Mouse (Mus musculus): ENCODE results near the gene Aldh1a2.

Aldh1a2 gene

GRCm38 (mm10) chr9:71202265-71202664 lies 13.3 kb upstream of the Aldh1a2 start:
- H3K27me3 ChIP-seq (ENCODE audit: insufficient read depth, low read length): peaks cover 4% of the 10 kb centered on the region; the same call in 1 of the 2 replicates
- no peak overlapping the region for H3K4me3 ChIP-seq (replicated peaks; ENCODE audit: low read length)
- no peaks in the 10 kb centered on the region for H3K36me3 ChIP-seq (ENCODE audit: insufficient read depth, low read length)
- no peak for TF ChIP-seq POU5F1 (IDR thresholded peaks at IDR 0.05; ENCODE audit: borderline replicate concordance, low read length)
- no peak for TF ChIP-seq CTCF (conservative IDR thresholded peaks at IDR 0.05; ENCODE audit: low read length)
- TF ChIP-seq NANOG (IDR thresholded peaks at IDR 0.05; ENCODE audit: borderline replicate concordance, low read length): no peak
- no peaks in the 10 kb centered on the region for H3K9me3 ChIP-seq (ENCODE audit: low read length)
- H3K4me1 ChIP-seq (replicated peaks; ENCODE audit: low read depth, low read length): no peaks in the 10 kb centered on the region

DNA sequence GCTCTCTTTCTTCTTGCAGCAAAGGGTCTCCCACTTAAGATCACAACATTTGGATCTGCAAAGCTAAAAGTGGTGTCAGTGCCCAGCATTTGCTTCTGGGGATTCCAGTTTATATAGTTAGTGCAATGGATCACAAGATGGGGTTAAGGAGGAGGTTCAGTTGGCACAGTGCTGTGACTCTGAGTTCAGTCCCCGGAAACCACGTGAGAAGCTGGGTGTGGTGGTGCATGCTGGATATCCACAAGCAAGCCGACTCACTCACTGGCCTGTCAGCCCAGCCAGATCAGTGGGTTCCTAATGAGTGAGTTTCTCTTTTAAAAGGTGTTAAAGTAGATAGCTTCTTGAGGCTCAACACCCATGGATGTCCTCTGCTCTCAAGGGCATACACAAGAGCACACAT lies 6.3 kb upstream of the Aldh1a2 start:
- H3K36me3 ChIP-seq (ENCODE audit: insufficient read depth, low read length): no peaks in the 10 kb centered on the region
- 0 out of 2 replicates have a peak, but pooled peaks cover 4% of the 10 kb centered on the region for H3K4me1 ChIP-seq (replicated peaks; ENCODE audit: low read depth, low read length)
- H3K27me3 ChIP-seq (ENCODE audit: insufficient read depth, low read length): peaks cover 23% of the 10 kb centered on the region
- H3K9me3 ChIP-seq (ENCODE audit: low read length): no peaks in the 10 kb centered on the region
- TF ChIP-seq POU5F1 (IDR thresholded peaks at IDR 0.05; ENCODE audit: borderline replicate concordance, low read length) (no peak), CTCF (conservative IDR thresholded peaks at IDR 0.05; ENCODE audit: low read length) (no peak), NANOG (IDR thresholded peaks at IDR 0.05; ENCODE audit: borderline replicate concordance, low read length) (no peak)
- no peak overlapping the region for H3K4me3 ChIP-seq (replicated peaks; ENCODE audit: low read length)

DNA sequence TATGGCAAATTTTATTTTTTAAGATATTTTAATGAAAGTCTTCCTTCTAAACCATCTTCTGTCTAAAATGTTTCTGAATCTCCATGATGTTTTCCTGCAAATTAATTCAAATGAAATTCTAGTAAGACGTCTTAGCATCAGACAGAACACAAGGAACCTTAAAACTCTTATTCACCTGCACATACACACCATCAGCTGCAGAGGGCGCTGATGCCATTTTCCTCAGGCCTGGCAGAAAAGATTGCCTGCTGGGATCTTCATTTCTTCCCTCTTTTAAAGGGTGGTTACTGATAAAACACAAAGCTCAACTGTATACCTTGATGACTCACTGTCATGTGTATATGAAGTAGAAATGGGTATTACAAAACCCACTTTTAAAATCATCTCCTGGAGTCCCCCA lies 4.7 kb upstream of the Aldh1a2 start:
- Histone ChIP-seq H3K27me3 (ENCODE audit: insufficient read depth, low read length) (peaks cover 38% of the 10 kb centered on the region), H3K9me3 (ENCODE audit: low read length) (no peaks in the 10 kb centered on the region), H3K36me3 (ENCODE audit: insufficient read depth, low read length) (no peaks in the 10 kb centered on the region), H3K4me1 (replicated peaks; ENCODE audit: low read depth, low read length) (0 out of 2 replicates have a peak, but pooled peaks cover 4% of the 10 kb centered on the region), H3K4me3 (replicated peaks; ENCODE audit: low read length) (no peak overlapping the region)
- TF ChIP-seq NANOG (IDR thresholded peaks at IDR 0.05; ENCODE audit: borderline replicate concordance, low read length) (no peak), CTCF (conservative IDR thresholded peaks at IDR 0.05; ENCODE audit: low read length) (peak; percentile 83)

- no peak for TF ChIP-seq CTCF (conservative IDR thresholded peaks at IDR 0.05; ENCODE audit: low read length)
- TF ChIP-seq POU5F1 (IDR thresholded peaks at IDR 0.05; ENCODE audit: borderline replicate concordance, low read length): no peak
- no peak for TF ChIP-seq NANOG (IDR thresholded peaks at IDR 0.05; ENCODE audit: borderline replicate concordance, low read length)
- Histone ChIP-seq H3K27me3 (ENCODE audit: insufficient read depth, low read length) (peaks cover 61% of the 10 kb centered on the region), H3K4me3 (replicated peaks; ENCODE audit: low read length) (no peak overlapping the region), H3K9me3 (ENCODE audit: low read length) (no peaks in the 10 kb centered on the region), H3K4me1 (replicated peaks; ENCODE audit: low read depth, low read length) (peaks cover 19% of the 10 kb centered on the region), H3K36me3 (ENCODE audit: insufficient read depth, low read length) (no peaks in the 10 kb centered on the region)
Measured at GRCm38 (mm10) chr9:71213636-71214035, 2.0 kb upstream of the Aldh1a2 start.

- Histone ChIP-seq H3K4me3 (replicated peaks; ENCODE audit: low read length) (peak overlapping the region; percentile 78), H3K4me1 (replicated peaks; ENCODE audit: low read depth, low read length) (peaks cover 15% of the 10 kb centered on the region), H3K27me3 (ENCODE audit: insufficient read depth, low read length) (peaks cover 78% of the 10 kb centered on the region), H3K9me3 (ENCODE audit: low read length) (no peaks in the 10 kb centered on the region), H3K36me3 (ENCODE audit: insufficient read depth, low read length) (no peaks in the 10 kb centered on the region)
- no peak for TF ChIP-seq CTCF (conservative IDR thresholded peaks at IDR 0.05; ENCODE audit: low read length)
- TF ChIP-seq POU5F1 (IDR thresholded peaks at IDR 0.05; ENCODE audit: borderline replicate concordance, low read length): no peak
- no peak for TF ChIP-seq NANOG (IDR thresholded peaks at IDR 0.05; ENCODE audit: borderline replicate concordance, low read length)
Measured at GRCm38 (mm10) chr9:71216036-71216995, 727 bp downstream of the Aldh1a2 start.

GRCm38 (mm10) chr9:71216996-71217792 lies 1.6 kb downstream of the Aldh1a2 start:
- Histone ChIP-seq H3K4me1 (replicated peaks; ENCODE audit: low read depth, low read length) (peaks cover 15% of the 10 kb centered on the region), H3K27me3 (ENCODE audit: insufficient read depth, low read length) (peaks cover 74% of the 10 kb centered on the region), H3K4me3 (replicated peaks; ENCODE audit: low read length) (no peak overlapping the region), H3K9me3 (ENCODE audit: low read length) (no peaks in the 10 kb centered on the region), H3K36me3 (ENCODE audit: insufficient read depth, low read length) (no peaks in the 10 kb centered on the region)
- TF ChIP-seq NANOG (IDR thresholded peaks at IDR 0.05; ENCODE audit: borderline replicate concordance, low read length): no peak
- TF ChIP-seq POU5F1 (IDR thresholded peaks at IDR 0.05; ENCODE audit: borderline replicate concordance, low read length): peak; percentile 93

DNA sequence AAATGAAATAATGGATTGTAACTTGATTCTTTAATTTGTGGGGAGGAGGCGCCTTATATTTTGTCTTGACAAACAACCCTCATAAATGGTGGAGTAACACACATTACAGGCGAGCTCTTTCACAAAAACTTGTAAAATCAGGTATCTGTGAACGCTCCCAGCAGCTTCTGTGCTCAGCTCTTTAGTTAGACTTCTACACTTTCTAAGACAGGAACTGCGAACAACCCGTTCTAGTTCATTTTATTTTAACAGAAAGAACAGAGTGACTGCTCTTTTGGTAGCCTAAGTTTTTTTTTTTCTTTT lies 2.2 kb downstream of the Aldh1a2 start:
- peaks cover 15% of the 10 kb centered on the region for H3K4me1 ChIP-seq (replicated peaks; ENCODE audit: low read depth, low read length)
- no peaks in the 10 kb centered on the region for H3K36me3 ChIP-seq (ENCODE audit: insufficient read depth, low read length)
- no peaks in the 10 kb centered on the region for H3K9me3 ChIP-seq (ENCODE audit: low read length)
- TF ChIP-seq CTCF (conservative IDR thresholded peaks at IDR 0.05; ENCODE audit: low read length) (no peak), POU5F1 (IDR thresholded peaks at IDR 0.05; ENCODE audit: borderline replicate concordance, low read length) (no peak), NANOG (IDR thresholded peaks at IDR 0.05; ENCODE audit: borderline replicate concordance, low read length) (no peak)
- H3K27me3 ChIP-seq (ENCODE audit: insufficient read depth, low read length): peaks cover 72% of the 10 kb centered on the region
- H3K4me3 ChIP-seq (replicated peaks; ENCODE audit: low read length): no peak overlapping the region

DNA sequence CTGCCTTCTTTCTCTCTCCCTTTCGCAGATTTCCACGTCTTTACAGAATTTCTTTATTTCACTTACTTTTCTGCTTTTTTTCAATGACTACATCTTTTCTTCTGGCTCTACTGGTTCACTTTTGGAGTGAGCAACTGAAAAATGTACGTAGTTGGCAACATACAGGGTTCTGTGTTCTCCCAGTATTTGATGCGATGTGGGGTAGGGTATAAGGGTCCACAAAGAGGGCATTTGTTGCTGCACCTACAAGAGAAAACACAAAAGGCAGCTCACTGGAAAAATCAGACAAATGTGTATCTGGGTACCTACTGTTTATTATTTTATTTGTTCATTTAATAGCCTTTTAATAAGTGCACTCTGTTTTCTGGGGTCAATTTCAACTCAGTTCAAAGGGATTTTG lies 3.6 kb downstream of the Aldh1a2 start:
- Histone ChIP-seq H3K36me3 (ENCODE audit: insufficient read depth, low read length) (no peaks in the 10 kb centered on the region), H3K27me3 (ENCODE audit: insufficient read depth, low read length) (peaks cover 59% of the 10 kb centered on the region), H3K9me3 (ENCODE audit: low read length) (no peaks in the 10 kb centered on the region), H3K4me1 (replicated peaks; ENCODE audit: low read depth, low read length) (peaks cover 15% of the 10 kb centered on the region), H3K4me3 (replicated peaks; ENCODE audit: low read length) (no peak overlapping the region)
- TF ChIP-seq CTCF (conservative IDR thresholded peaks at IDR 0.05; ENCODE audit: low read length) (no peak), NANOG (IDR thresholded peaks at IDR 0.05; ENCODE audit: borderline replicate concordance, low read length) (no peak), POU5F1 (IDR thresholded peaks at IDR 0.05; ENCODE audit: borderline replicate concordance, low read length) (no peak)

All from E14TG2a.4 (cell line).